Mouse (Mus musculus): ENCODE measurements around the gene Hcn2. TPM values are rescaled to one million over a fixed set of nuclear protein-coding genes. Genes with fewer than 3 reads are reported as not detected.

The Hcn2 gene
- total RNA-seq (2023) = under 1 TPM; 0.11 to 0.18 TPM

DNA sequence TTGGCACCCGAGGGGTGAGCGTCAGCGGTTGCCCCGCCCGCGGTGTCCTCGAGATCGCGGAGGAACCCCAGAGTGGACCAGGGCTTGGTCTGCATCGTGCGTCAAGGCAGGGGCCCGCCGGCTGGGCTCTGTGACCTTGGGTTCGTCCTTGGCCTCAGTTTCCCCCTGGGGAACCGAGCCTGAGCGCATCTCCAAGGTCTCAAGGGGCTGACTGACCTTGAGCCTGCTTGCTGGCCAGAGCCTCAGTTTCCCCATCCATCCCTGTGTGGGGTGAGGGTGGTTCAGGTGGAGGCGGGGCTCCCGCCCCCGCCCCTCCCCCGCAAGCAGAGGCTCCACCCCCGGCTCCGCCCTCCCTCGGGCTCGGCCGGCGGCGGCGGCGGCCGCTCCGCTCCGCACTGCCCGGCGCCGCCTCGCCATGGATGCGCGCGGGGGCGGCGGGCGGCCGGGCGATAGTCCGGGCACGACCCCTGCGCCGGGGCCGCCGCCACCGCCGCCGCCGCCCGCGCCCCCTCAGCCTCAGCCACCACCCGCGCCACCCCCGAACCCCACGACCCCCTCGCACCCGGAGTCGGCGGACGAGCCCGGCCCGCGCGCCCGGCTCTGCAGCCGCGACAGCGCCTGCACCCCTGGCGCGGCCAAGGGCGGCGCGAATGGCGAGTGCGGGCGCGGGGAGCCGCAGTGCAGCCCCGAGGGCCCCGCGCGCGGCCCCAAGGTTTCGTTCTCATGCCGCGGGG lies at the start of gene Hcn2:
Gene Hcn2 (plus strand): TSS at position 381 of the 734 bp plus-strand sequence.

DNA sequence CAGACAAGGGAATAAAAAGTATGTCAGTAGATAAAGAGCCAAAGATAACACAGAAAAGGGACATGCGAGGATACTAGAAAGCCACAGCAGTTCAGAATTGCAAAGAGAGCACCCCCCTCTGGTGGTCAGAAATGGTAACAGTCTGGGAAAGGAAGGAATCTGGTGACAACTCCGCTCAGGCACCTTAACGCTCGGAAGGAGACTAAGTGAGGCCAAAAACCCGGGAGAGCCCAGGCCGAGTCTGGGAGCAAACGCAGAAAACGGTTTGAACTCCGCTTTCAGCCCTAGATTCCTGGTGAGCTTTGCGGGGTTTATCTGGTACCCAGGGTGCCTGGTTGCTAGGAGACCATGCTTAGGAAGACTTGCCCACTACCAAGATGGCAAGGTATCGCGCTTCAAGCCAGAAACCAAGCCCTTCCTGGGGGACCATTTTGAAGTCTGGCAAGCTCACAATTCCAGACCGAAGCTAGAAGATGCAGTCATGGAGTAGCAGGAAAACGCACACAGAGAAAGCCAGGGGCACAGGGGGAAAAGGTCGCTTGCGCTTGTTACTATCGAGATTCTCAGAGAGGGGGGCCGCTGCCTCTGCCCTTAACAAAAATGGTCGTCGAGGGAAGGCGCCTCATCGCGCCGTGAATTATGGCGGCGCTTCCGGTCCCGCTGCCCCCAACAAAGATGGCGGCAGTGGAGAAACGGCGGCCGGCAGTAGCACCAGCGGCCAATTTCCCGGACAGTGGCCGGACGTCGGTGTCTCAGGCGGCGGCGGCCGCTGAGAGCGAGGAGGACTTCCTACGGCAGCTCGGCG lies 47.5 kb upstream of the Hcn2 start, which contains the start of gene Tpgs1:
Gene Tpgs1 (plus strand): TSS at position 599 of the 805 bp plus-strand sequence.

DNA sequence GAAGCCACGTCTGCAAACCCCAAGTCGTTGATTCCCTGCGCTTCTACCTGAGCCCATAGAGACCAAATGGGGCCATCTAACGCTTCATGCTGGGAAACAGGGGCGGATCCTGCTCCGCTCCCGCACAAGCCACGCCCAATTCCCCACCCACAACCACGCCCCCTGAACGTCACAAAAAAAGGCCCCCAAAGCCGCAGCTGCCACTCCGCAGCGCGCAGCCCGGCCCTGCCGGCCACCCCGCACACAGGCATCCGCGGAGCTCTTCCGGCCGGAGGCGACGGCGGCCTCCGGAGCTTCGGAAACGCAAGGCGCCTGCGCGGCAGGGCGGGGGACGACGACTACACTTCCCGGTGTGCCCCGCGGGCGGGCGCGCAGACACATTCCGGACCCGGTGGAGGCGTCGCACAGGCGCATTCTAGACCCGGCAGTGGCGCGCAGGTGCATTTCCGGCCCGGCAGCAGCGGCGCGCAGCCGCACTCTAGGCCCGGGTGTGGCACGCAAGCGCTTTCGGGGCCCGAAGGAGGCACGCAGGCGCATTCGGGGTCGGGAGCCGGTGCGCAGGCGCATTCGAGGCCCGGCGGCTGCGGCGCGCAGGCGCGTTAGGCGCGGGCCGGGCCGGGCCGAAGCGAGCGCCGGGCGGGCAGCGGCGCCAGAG lies 34.7 kb upstream of the Hcn2 start, which contains the start of gene Cdc34:
Gene Cdc34 (plus strand): TSS at position 605 of the 655 bp plus-strand sequence.

DNA sequence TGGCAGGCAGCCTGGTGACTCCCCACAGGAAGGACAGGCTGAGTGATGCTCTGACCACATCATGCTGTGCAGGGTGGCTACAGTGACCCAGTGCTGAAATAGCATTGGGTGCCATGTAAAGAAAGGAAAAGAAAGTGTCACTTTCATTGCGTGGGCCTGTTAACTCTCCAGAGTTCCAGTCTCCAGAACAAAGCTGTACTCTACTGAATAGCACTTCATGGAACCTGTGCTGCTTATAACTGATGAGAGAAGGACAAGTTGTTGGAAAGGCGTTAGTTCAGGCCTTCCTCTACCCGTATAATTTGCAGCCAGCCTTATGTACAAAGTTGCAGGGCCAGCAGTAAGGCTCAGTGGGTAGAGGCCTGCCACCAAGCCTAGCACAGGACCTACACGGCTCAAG lies 27.7 kb upstream of the Hcn2 start, which contains the start of gene Gzmm:
Gene Gzmm (plus strand): TSS at position 301 of the 400 bp plus-strand sequence.

DNA sequence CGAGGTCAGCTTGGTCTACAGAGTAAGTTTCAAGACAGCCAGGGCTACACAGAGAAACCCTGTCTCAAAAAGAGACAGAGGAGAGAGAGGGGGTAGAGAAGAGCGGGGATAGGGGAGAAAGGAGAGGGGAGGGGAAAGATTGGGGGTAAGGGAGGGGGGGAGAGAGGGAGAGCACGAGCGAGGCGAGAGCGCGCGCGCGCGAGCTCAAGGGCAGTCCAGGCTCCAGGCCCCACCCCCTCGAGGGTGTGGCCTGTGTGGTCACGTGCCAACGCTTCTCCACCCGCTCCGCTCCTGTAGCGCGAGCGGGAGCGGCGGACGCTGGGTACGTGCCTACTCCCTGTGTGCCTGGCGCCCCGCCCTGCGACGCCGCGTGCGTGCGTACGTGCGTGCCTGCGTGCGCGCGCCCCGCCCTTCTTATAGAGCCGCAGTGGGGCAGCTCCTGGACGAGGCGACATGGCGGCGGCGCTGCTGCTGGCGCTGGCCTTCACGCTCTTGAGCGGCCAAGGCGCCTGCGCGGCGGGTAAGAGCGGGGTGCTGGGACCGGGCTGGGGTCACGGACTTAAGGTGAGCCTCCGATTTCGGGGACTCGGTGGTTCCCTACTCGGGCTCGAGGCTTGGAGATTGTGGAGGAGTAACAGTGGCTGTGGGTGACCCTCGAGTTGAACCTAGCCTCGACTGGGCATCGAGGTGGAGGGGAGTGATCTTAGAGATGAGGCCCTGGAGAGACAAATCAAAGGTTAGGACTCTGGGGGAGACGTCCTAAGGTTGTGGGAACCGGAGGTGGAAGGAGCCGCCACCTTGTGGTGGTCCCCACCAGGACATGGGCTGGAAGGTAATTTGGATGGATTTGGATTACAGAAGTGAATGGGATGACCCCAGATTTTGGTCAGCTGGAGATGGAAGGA lies 12.1 kb upstream of the Hcn2 start, which contains the start of gene Bsg:
Gene Bsg (plus strand): TSS at position 427 of the 905 bp plus-strand sequence.

DNA sequence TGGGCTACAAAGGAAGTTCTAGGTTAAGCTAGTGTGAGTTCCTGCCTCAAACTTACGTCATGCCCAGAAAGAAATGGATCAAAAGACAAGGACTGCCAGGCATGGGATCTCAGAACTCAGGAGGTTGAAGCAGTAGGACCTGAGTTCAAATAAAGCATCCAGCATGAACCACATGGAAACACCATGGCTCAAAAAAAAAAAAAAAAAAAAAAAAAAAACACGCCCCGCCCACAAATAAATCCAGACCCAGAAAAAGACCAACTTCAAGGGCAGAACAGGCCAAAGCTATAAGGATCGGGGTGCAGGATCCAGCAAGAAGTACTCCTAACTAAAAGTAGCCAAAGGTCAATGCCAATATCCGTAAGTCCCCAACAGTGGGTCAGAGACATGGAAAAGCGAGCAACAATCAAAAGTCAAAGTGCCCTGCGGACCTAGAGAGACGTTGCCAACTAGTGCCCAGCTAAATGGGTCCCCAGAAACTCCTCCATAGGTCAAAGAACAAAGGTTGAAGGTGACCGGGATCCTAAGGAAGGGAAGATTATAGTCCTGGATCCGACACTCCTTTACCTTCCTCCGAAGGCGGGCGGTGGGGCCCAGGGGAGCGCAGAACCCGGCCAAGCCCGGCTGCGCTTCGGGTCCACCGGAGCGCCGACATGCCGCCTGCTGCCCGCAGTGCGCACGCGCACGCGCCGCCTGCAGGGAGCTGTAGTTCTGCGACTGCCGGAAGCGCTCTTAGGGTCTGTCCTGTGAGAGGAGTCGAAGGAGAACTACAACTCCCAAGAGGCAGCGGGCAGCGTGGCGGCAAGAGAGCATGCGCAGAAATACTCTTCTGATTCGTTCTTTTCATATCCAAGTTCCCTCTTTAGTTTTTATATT lies 29.7 kb downstream of the Hcn2 start, which contains the start of gene Polrmt:
Gene Polrmt (minus strand): TSS at position 684 of the 876 bp plus-strand sequence.

DNA sequence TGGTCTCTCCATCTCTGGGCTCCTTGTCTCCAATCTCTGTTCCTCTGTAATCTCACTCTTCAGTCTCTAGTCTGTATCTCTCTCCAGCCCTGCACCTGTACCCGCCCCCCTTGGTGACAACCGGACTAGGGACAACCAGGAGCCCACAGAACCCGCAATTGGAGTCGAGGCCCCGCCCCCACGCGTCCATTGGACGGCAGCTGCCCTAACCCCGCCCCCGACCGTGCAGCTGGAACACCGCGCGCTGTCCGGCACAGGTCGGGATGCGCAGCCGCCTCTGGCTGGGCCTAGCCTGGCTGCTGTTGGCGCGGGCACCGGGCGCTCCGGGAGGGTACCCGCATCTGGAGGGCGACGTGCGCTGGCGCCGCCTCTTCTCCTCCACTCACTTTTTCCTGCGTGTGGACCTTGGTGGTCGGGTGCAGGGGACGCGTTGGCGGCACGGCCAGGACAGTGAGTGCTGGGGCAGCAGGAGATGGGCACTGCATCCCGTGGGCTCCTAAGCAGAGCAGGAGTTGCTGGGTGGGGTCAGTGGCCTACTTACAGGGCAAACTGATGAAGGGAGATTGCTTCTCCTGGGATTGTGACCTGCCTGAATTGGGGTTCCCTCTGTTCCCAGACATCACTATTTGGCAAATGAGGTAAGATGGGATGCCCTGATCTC lies 38.6 kb downstream of the Hcn2 start, which contains the start of gene Fgf22:
Gene Fgf22 (plus strand): TSS at position 221 of the 661 bp plus-strand sequence.

DNA sequence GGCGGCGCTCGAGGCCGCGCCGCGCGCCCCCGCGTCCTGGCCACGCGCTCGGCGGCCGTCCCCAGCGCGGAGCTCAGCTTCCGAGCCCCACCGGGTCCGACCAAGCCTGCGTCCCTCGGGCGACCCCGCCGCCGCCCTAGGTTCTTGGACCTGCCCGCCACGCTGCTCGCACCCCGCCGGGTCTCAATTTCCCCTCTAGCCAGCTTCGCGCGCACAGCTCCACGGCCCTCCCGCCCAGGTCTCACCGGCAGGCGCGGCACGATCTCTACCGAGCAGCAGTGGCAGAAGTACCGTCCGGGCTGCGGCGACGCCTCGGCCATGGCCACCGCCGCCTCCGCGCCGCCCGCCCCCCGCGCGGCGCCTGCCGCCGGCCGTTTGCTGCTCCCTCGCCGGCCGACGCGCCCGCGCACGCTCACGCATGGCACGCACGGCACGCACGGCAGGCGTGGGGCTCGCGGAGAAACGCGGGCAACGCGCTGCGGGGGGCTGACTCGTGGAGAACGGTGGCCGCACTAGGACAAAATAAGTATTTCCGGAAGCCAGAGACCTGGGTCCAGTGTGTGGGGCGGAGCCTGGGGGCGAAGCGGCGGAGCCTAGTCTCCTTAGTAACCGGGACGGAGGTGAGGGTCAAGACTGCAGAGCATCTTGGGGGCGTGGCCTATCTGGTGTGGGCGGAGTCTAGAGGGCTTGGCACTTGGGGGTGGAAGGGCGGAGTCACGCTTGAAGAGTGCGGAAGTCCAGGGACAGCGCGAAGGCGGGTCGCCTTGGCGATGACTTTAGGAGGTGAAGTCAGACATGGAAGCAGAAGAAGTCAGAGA lies 50.3 kb downstream of the Hcn2 start, which contains the start of gene Rnf126:
Gene Rnf126 (minus strand): TSS at position 445 of the 818 bp plus-strand sequence.

DNA sequence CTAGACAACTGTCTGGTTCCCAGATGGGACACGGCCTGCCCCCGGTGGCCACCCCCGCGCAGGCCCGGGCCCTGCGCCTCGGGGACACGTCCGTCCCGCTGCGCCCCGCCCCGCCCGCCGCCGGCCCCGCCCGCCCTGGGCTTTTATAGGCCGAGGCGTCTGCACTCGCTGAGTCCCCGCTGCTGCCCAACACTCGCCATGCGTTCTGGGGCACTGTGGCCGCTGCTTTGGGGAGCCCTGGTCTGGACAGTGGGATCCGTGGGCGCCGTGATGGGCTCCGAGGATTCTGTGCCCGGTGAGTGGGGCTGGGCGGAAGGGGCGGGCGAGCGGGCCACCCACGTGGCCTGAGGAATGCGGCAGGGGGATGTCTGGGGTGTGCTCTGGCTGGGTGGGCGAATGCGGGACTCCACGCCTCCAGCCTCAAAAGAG lies 60.7 kb downstream of the Hcn2 start, which contains the start of gene Fstl3:
Gene Fstl3 (plus strand): TSS at position 170 of the 429 bp plus-strand sequence.

Other genes starting within 250 kb of the Hcn2 start
- not detected for gene Vmn2r83, start 247.9 kb upstream of the Hcn2 start, total RNA-seq (2023)
- 1 to 10 TPM; 3.7 to 5.2 TPM for gene Plpp2, start 182.8 kb upstream of the Hcn2 start, total RNA-seq (2023)
- gene Mier2, start 161.4 kb upstream of the Hcn2 start, total RNA-seq (2023) = 1 to 10 TPM; 9.0 to 9.9 TPM
- gene Theg, start 129.3 kb upstream of the Hcn2 start, total RNA-seq (2023) = not detected
- gene C2cd4c, start 102.6 kb upstream of the Hcn2 start, total RNA-seq (2023) = not detected
- not detected for gene Shc2, start 78.7 kb upstream of the Hcn2 start, total RNA-seq (2023)
- gene Odf3l2, start 70.9 kb upstream of the Hcn2 start, total RNA-seq (2023) = not detected
- gene Madcam1, start 52.1 kb upstream of the Hcn2 start, total RNA-seq (2023) = not detected
- 10 to 100 TPM; 20.1 to 26.2 TPM for gene Tpgs1, start 47.3 kb upstream of the Hcn2 start, total RNA-seq (2023)
- 10 to 100 TPM; 66.7 to 77.6 TPM for gene Cdc34, start 34.4 kb upstream of the Hcn2 start, total RNA-seq (2023)
- 1 to 10 TPM; 1.1 to 1.2 TPM for gene Gzmm, start 27.6 kb upstream of the Hcn2 start, total RNA-seq (2023)
- gene Bsg, start 12.1 kb upstream of the Hcn2 start, total RNA-seq (2023) = 100 to 1,000 TPM; 117 to 123 TPM
- gene Polrmt, start 29.9 kb downstream of the Hcn2 start, total RNA-seq (2023) = 10 to 100 TPM; 13.7 to 15.0 TPM
- not detected for gene Fgf22, start 38.4 kb downstream of the Hcn2 start, total RNA-seq (2023)
- 10 to 100 TPM; 25.1 to 26.7 TPM for gene Rnf126, start 50.3 kb downstream of the Hcn2 start, total RNA-seq (2023)
- gene Fstl3, start 60.6 kb downstream of the Hcn2 start, total RNA-seq (2023) = 1 to 10 TPM; 4.5 to 5.9 TPM
- 10 to 100 TPM; 13.6 to 18.0 TPM for gene Prss57, start 74.3 kb downstream of the Hcn2 start, total RNA-seq (2023)
- 100 to 1,000 TPM; 124 to 129 TPM for gene Palm, start 76.9 kb downstream of the Hcn2 start, total RNA-seq (2023)
- gene Misp, start 104.4 kb downstream of the Hcn2 start, total RNA-seq (2023) = under 1 TPM; 0.46 to 0.51 TPM
- gene Ptbp1, start 137.8 kb downstream of the Hcn2 start, total RNA-seq (2023) = 100 to 1,000 TPM; 267 to 286 TPM
- 100 to 1,000 TPM; 466 to 531 TPM for gene Prtn3, start 157.8 kb downstream of the Hcn2 start, total RNA-seq (2023)
- gene Plppr3, start 158.0 kb downstream of the Hcn2 start, total RNA-seq (2023) = 10 to 100 TPM; 20.7 to 23.9 TPM
- 100 to 1,000 TPM; 527 to 568 TPM for gene Elane, start 169.6 kb downstream of the Hcn2 start, total RNA-seq (2023)
- gene Cfd, start 174.2 kb downstream of the Hcn2 start, total RNA-seq (2023) = not detected
- 10 to 100 TPM; 32.8 to 40.7 TPM for gene Med16, start 192.3 kb downstream of the Hcn2 start, total RNA-seq (2023)
- gene Gm26602, start 194.2 kb downstream of the Hcn2 start, total RNA-seq (2023) = not detected
- gene Kiss1r, start 200.3 kb downstream of the Hcn2 start, total RNA-seq (2023) = 1 to 10 TPM; 5.0 to 5.4 TPM
- gene R3hdm4, start 204.6 kb downstream of the Hcn2 start, total RNA-seq (2023) = 100 to 1,000 TPM; 488 to 566 TPM
- gene Arid3a, start 210.4 kb downstream of the Hcn2 start, total RNA-seq (2023) = 100 to 1,000 TPM; 187 to 197 TPM
- gene Wdr18, start 243.5 kb downstream of the Hcn2 start, total RNA-seq (2023) = 10 to 100 TPM in 1 of 2 experiments, 1 to 10 TPM in 1; 9.9 to 13.2 TPM

All from neutrophil, adult 59 days (primary cell).